In genomic region chr15:102807353-102807752, GRCm38 (mm10) we compare ENCODE assay signal across 9 mouse cellular contexts.
DNase-seq lines count a peak whose midpoint lies in the region; ATAC-seq and TF ChIP-seq lines count a peak whose summit lies in the region.
"Had no signal": no experiment of that assay in that cellular context is flagged by ENCODE, and none has a peak within 500 bp of the region (broad histone marks: within the 10 kb centered on the region; RNA-seq: fewer than 3 reads in every experiment).

No protein-coding gene starts in this region.

- no peaks in the 10 kb centered on the region for H3K36me3 ChIP-seq in neural tube, embryonic 13.5 days
- H3K36me3 ChIP-seq in hindbrain, embryonic 13.5 days, result no peaks in the 10 kb centered on the region
- no peaks in the 10 kb centered on the region for H3K36me3 ChIP-seq in midbrain, embryonic 13.5 days

- H3K9me3 ChIP-seq in neural tube, embryonic 13.5 days, result no peaks in the 10 kb centered on the region
- no peaks in the 10 kb centered on the region for H3K9me3 ChIP-seq in hindbrain, embryonic 13.5 days
- no peaks in the 10 kb centered on the region for H3K9me3 ChIP-seq in midbrain, embryonic 13.5 days

- H3K27me3 ChIP-seq in neural tube, embryonic 13.5 days, result peaks cover 5% of the 10 kb centered on the region; the same call in 1 of the 2 replicates
- 0 out of 2 replicates have a peak, but pooled peaks cover 3% of the 10 kb centered on the region for H3K27me3 ChIP-seq in hindbrain, embryonic 13.5 days
- H3K27me3 ChIP-seq in midbrain, embryonic 13.5 days, result no peaks in the 10 kb centered on the region

- H3K27ac ChIP-seq in gastrocnemius, adult 2 months, result no peak overlapping the region
- peak overlapping the region; percentile 66; the same call in 1 of the 2 replicates for H3K27ac ChIP-seq in neural tube, embryonic 13.5 days (replicated peaks)
- H3K27ac ChIP-seq in hindbrain, embryonic 13.5 days, result peak overlapping the region; percentile 36
- H3K27ac ChIP-seq in midbrain, embryonic 13.5 days, result peak overlapping the region; percentile 70
- H3K27ac ChIP-seq: macrophage had no signal

- intact Hi-C loops in gastrocnemius, adult 2 months (cut with DNase I), result no loop called here

- ATAC-seq in neural tube, embryonic 13.5 days (ENCODE audit: low read depth), result peak; percentile 63; the same call in 1 of the 2 replicates
- peak; percentile 74; the same call in 1 of the 2 replicates for ATAC-seq in hindbrain, embryonic 13.5 days (ENCODE audit: low FRiP score)
- ATAC-seq in midbrain, embryonic 13.5 days, result peak; percentile 82
- ATAC-seq in cerebellum, adult (ENCODE audit: insufficient number of reproducible peaks, low FRiP score, low TSS enrichment), result no peak

- H3K9ac ChIP-seq in neural tube, embryonic 13.5 days, result no peak overlapping the region
- no peak overlapping the region for H3K9ac ChIP-seq in hindbrain, embryonic 13.5 days
- H3K9ac ChIP-seq in midbrain, embryonic 13.5 days (replicated peaks), result 0 out of 2 replicates have a peak overlapping the region, but pooled peaks have one; percentile 14

- H3K4me3 ChIP-seq in gastrocnemius, adult 2 months, result no peak overlapping the region
- H3K4me3 ChIP-seq in neural tube, embryonic 13.5 days, result no peak overlapping the region
- no peak overlapping the region for H3K4me3 ChIP-seq in hindbrain, embryonic 13.5 days
- H3K4me3 ChIP-seq in midbrain, embryonic 13.5 days (replicated peaks), result no peak overlapping the region

- H3K4me2 ChIP-seq in neural tube, embryonic 13.5 days, result no peak overlapping the region
- no peak overlapping the region for H3K4me2 ChIP-seq in hindbrain, embryonic 13.5 days
- no peak overlapping the region for H3K4me2 ChIP-seq in midbrain, embryonic 13.5 days (replicated peaks)

- no peaks in the 10 kb centered on the region for H3K4me1 ChIP-seq in neural tube, embryonic 13.5 days (replicated peaks)
- no peaks in the 10 kb centered on the region; the same call in 1 of the 2 replicates for H3K4me1 ChIP-seq in hindbrain, embryonic 13.5 days (replicated peaks)
- H3K4me1 ChIP-seq in midbrain, embryonic 13.5 days (replicated peaks), result 0 out of 2 replicates have a peak, but pooled peaks cover under 1% of the 10 kb centered on the region

- peak; percentile 50 for TF ChIP-seq CTCF in gastrocnemius, adult 2 months (IDR thresholded peaks at IDR 0.05)

- DNase-seq in gastrocnemius, adult 2 months, result peak; percentile 21
- DNase-seq in gastrocnemius, postnatal 25 days, result no peak
- DNase-seq in neural tube, embryonic 10.5 days (ENCODE audit: extremely low spot score, low spot score), result no peak
- DNase-seq in cerebellum, adult 8-10 months, result no peak

- WGBS in neural tube, embryonic 13.5 days, result 41% methylated on average over 3 of the region's 3 CpGs
- WGBS in hindbrain, embryonic 13.5 days, result 59% methylated on average over 3 of the region's 3 CpGs
- WGBS in midbrain, embryonic 13.5 days, result 56% methylated on average over 3 of the region's 3 CpGs
